Mouse (Mus musculus) stomach, postnatal 0 days (tissue): Measurements from ENCODE around the gene Trp53bp1.

Experiments
- CTCF ChIP-seq: IDR thresholded peaks from 2 replicates; pipeline ENCODE4 v1.5.1; 2016; ENCODE audit warnings: antibody characterized with exemption, low read depth, mild to moderate bottlenecking, moderate library complexity
- EP300 ChIP-seq: optimal IDR thresholded peaks from 2 replicates; pipeline ENCODE3; 2016; ENCODE audit warnings: antibody characterized with exemption

DNA sequence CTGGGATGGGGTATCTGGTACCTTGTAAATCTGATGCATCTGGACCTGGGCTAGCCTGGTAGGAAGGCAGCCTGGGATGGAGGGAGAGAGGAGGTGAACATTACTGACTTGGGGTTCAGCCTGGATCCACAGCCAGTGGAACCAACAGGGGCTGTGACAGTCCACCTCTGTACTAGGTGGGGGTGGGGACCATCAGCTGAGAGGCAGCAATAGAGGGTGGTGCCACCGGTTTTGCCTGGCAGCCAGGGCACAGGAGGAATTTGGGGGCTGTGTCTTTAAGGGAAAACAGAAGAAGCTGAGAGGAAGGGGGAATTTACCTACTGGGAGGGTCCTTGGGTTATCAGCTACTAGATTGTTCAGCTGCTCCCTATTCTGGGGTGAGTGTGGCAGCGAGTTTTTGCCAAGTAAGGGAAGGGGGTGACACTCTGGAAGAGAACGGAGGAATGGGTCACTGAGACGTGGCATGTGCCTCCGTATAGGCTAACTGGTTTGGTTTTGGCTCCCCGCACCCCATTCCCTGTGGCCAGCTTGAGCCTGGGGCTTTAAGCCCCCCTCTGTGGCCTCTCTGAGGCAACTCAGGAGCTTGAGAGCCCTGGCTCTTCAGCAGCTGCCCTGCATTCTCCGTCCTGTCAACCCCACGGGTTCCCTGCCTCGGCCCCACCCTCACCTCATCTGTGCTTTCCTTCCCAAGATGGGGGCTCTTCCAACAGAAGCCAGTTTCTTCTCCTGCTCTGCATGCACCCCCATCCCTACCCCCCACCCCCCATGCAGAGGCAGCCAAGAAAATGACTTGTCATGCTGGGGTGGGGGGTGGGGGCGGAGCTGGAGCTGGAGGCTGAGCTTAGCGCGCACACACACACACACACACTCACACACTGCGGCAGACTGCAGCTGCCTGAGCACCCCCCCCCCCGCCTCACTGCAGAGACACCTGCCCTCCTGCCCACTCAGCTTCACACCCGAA, 24.7 kb upstream of the Trp53bp1 start:
- TF ChIP-seq CTCF, result no peak
- no peak for TF ChIP-seq EP300
